Mouse (Mus musculus) lung, adult 2 months (tissue): ENCODE data around the gene Riox1. TPM values are rescaled to one million over a fixed set of nuclear protein-coding genes. Genes with fewer than 3 reads are reported as not detected.

Source experiments
- DNase-seq: peaks from one replicate; pipeline ENCODE4 v3.0.0; 2022
- H3K4me1 ChIP-seq: fragments of 200-500 bp; 2 replicates; pipeline ENCODE4 v1.6.1; 2011; ENCODE audit warnings: low read length; ENCODE audit not compliant: control insufficient read depth, insufficient read depth
- H3K4me3 ChIP-seq: fragments of 200-500 bp; replicated peaks from 2 replicates; pipeline ENCODE3; 2011; ENCODE audit warnings: low read depth, mild to moderate bottlenecking, control low read depth, low read length; ENCODE audit errors: extremely low read depth
- CTCF ChIP-seq: fragments of 200-500 bp; IDR thresholded peaks from 2 replicates; pipeline ENCODE4 v1.5.1; 2011; ENCODE audit warnings: mild to moderate bottlenecking, low read length, control low read depth; ENCODE audit not compliant: insufficient read depth
- POLR2A ChIP-seq: fragments of 200-500 bp; IDR thresholded peaks from 2 replicates; pipeline ENCODE4 v1.6.1; 2011; ENCODE audit warnings: low read depth, mild to moderate bottlenecking, control low read depth, low read length, borderline replicate concordance; ENCODE audit errors: extremely low read depth
- WGBS: fragments of 180-500 bp; shearing (Covaris S2); methylation state at CpG from one replicate; pipeline ENCODE4 v1.1.7; 2018; 5-methylcytosine and 5-hydroxymethylcytosine counted together
- polyA plus RNA-seq: library from polyadenylated mRNA; depleted of rRNA; stranded (reverse); fragments of >200 nt; gene quantifications from 2 replicates; pipeline ENCODE4 v1.2.3, GENCODE M21; 2012; rRNA removed

Gene Riox1
- 19.1 and 29.8 TPM in 2 replicates for polyA plus RNA-seq

DNA sequence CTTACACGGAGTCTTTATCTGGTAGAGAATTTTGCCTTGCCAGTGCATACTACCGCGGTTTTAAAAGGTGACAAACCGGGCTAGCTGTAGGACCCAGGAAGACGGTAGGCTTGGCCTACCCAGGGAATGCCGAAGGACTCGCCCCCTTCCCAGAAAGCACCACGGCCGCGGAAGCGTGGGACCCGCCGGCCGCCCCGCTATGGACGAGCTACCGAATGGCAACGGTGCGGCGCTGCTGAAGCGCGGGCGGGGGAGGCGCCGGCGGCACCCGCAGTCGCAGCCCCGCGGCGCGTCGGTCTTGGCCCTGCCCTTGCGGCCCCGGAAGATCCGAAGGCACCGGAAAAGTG lies at the start of gene Riox1:
Riox1 (plus strand) TSS at position 116 of the 347 bp plus-strand sequence.
- peaks cover 8% of the 10 kb centered on the region; the same call in 1 of the 2 replicates for H3K4me1 ChIP-seq
- WGBS = under 1% methylated on average over 37 of the region's 37 CpGs
- H3K4me3 ChIP-seq = peak within 1 kb of the TSS; percentile 76
- DNase-seq = peak; percentile 80
- no peak for TF ChIP-seq CTCF
- peak; percentile 62; the same call in 1 of the 2 replicates for TF ChIP-seq POLR2A

DNA sequence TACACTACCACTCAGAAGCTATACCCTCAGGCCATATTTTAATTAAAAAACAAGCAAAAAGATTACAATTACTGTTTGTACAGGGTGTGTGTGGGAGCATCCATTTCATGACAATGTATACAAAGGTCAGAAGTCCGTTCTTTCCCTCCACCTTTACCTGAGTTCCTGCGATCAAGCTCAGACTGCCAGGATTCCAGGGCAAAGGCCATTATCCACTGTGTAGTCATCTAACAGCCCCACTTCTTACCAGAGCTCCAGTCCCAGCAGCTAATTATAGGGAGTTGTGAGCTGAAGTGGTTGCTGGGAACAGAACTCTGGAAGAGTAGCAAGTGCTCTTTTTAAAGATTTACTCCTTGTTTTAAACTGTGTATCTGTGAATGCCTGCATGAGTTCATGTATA lies 40.0 kb upstream of the Riox1 start:
- DNase-seq = peak; percentile 2
- peaks cover 8% of the 10 kb centered on the region for H3K4me1 ChIP-seq
- 80% methylated on average over 2 of the region's 2 CpGs for WGBS
- no peak overlapping the region for H3K4me3 ChIP-seq
- TF ChIP-seq CTCF = no peak
- TF ChIP-seq POLR2A = no peak

DNA sequence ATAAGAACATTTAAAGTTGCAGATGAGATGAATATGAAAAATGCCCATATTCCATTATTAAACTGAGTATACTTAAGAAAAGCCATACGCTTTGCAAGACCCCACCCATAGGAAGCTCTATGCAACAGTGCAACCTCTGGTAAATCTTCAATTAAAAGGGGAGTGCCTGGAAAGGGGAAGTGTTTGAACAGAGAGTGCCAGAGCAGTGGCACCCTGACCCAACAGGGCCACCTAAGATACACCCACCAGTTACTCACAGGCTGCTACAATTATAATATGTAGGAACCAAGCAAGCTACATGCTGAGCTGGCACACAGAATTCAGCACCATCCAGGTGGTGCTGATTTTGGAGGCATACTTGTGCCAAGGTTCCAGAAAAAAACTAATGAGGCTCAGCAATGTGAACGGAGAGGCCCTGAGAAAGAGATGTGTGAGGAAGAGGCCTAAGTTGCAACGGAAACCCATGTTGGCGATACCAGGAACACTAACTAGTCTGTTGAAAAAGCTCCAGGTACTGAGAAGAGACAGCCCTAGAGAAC lies 36.1 kb upstream of the Riox1 start:
- TF ChIP-seq POLR2A = no peak
- no peak for TF ChIP-seq CTCF
- Histone ChIP-seq H3K4me1 (peaks cover 12% of the 10 kb centered on the region), H3K4me3 (no peak overlapping the region)
- no peak for DNase-seq
- 66% methylated on average over 4 of the region's 4 CpGs for WGBS

DNA sequence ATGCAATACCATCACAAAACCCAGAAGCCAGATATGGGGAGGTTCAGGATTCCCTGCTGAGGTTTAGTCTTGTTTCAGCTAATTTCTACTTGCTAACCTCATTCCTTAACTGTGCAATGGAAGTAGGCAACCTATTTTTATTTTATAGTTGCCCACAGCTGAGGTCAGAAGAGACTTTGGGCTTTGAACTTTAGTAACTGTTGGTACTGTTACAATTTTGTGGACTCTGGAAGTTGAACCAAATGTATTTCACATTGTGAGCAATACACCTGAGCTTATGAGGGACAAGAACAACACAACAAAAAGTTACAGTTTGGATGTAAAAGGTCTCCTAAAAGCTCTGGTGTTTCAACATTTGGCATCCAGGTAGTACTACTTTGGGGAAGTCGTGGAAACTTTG lies 35.6 kb upstream of the Riox1 start:
- Histone ChIP-seq H3K4me1 (peaks cover 12% of the 10 kb centered on the region), H3K4me3 (no peak overlapping the region)
- 54% methylated on average over 1 of the region's 1 CpGs for WGBS
- no peak for DNase-seq
- no peak for TF ChIP-seq CTCF
- no peak for TF ChIP-seq POLR2A

DNA sequence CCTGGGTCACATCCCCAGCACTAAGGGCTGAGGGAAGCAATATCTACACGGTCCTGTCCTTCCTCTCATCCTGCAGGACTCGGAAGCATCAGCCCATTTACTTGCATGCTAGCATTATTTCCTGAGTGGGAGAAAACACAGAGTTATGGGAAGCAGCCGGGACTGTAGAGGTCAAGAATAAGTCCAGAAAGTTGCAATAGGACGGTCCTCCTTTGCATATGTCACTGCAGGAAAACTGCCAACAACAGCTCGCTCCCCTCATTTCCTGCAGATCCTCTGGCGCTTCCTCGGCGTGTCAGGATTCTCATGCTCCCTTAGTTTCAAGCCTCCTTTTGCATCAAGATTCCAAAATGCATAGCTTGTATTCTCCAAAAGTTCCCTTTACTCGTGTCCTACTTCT lies 33.5 kb upstream of the Riox1 start:
- peaks cover 12% of the 10 kb centered on the region for H3K4me1 ChIP-seq
- H3K4me3 ChIP-seq = peak overlapping the region; percentile 23
- DNase-seq = no peak
- no peak for TF ChIP-seq POLR2A
- TF ChIP-seq CTCF = no peak
- WGBS = 41% methylated on average over 9 of the region's 9 CpGs

DNA sequence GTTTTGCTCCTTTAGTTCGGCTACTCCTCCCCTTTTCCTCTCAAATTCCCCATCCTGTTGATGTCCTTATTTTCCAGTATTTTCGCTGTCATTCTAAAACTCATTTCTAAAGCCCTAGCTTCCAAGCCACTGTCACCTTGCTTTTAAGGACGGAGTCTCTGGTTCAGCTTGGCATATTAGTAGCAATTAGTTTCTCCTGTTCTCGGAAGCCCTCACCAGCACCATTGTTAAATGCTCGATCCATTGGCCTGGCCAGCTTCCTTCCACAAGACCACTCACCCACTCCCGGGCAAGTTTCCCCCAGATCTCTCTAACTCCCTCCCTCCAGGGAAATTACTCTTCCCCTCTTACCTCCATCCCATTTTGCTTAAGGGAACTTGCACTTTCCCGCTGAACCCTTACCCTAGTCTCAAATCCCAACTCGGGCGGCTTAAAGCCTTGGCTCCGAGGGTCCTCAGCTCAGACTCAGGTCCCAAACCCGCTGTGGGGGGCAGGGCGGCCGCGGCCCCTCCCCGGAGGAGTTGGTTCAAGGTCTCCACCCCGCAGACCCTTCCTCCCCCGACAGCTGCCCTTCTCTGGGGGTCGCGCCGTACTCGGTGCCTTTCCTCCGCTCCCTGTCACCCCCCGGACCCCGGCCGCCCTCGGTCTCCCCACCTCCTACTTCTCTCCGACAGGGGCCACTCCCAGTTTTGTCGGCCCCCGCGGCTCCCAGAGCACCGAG lies 29.5 kb upstream of the Riox1 start:
- H3K4me1 ChIP-seq = peaks cover 5% of the 10 kb centered on the region; the same call in 1 of the 2 replicates
- DNase-seq = peak; percentile 51
- TF ChIP-seq POLR2A (no peak), CTCF (no peak)
- WGBS = 3% methylated on average over 31 of the region's 31 CpGs
- H3K4me3 ChIP-seq = peak overlapping the region; percentile 75

DNA sequence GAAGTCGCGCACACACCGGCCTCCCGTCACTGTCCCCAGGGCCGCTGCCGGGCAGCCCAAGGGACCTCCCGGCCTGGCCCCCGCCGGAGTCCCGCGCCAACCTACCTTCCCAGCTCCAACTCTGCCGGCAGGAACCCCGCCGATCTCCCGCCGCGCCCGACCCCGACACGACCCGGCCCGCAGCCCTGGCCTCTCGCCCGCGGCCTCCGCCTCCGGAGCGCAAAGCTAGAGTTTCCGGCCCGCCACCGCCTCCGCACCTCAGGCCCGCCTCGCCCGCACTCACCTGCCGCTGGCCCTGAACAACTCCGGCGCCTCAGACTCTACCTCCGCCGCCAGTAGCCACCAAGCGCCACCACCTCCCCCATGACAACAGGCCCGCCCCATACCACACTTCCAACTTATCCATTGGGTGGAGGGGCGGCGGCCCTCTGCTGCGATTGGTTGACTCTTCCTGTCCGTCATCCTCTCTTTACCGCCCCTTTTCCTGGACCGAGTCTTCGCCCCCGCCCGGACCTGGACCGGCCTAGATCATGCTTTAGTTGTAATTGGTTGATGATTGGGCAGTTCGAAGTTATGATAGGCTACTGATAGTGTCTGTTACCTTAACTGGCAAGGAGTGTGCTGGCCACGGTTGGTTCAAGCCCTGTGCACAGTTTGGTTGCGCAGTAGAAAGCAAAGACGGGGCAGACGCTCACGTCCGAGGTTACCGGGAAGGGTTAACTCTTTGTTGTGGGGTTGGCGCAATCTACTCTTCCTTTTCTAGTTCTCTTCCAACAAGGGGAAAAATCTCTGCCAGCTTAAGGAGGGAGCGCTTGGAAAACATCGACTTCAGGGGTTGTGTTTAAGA lies 28.6 kb upstream of the Riox1 start, which contains the start of gene Numb:
Numb (minus strand) TSS at position 400 of the 847 bp plus-strand sequence.
- under 1% methylated on average over 63 of the region's 63 CpGs for WGBS
- peak within 1 kb of the TSS; percentile 75 for H3K4me3 ChIP-seq
- TF ChIP-seq CTCF (no peak), POLR2A (peak; percentile 96; the same call in 1 of the 2 replicates)
- peak; percentile 97 for DNase-seq
- peaks cover 9% of the 10 kb centered on the region for H3K4me1 ChIP-seq

DNA sequence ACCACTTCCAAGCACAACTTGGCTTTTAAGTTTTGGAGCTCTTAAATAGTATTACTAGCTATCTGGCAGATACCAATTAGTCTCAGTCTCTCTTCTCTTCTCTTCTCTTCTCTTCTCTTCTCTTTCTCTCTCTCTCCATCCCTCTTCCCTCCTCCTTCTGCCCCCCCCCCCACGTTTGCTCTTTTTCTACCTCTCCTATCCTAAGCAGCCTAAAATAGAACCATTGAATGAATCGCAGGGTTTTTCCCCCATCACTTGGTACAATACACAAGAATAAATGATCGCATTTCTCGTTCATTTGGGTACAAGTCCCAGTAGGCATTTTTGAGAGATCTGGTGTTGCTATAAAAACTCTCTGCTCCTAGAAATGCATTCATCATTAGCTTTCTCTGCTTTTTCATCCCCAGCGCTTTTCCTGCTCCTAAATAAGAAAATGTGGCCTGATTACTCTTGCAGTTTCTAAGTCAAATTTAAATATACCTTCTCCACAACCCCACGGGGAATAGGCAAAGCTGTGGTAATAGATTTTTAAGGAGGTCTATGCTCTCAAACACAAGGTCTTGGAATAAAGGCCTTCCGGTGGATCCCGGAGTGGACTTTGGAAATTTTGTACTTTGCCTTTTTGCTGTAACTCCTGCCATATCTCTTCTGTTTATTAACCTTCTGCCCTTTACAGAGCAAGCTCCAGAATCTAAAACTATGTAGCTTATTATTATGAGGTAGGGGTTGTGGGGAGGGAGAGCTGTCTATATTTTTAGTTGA lies 27.5 kb upstream of the Riox1 start:
- 44% methylated on average over 8 of the region's 8 CpGs for WGBS
- H3K4me3 ChIP-seq = peak overlapping the region; percentile 15
- no peak for DNase-seq
- H3K4me1 ChIP-seq = peaks cover 12% of the 10 kb centered on the region
- no peak for TF ChIP-seq POLR2A
- no peak for TF ChIP-seq CTCF

DNA sequence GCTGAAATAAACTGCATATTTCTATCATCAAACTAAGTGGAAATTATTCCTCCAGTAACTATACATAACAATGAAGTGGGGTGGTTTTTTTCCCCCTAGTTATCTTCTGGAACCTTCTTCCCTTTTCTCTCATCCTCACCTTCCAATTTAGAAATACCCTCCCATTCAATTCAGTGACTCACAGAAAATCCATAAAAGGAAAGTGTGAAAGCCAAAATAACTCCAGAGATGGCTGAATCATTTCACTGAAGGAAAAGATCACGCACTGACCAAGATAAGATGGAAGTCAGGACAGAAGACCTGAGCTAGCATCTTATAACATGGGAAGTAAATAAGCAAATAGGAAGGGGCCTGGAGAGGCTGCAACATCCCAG lies 26.9 kb upstream of the Riox1 start:
- no peak overlapping the region for H3K4me3 ChIP-seq
- no peak for TF ChIP-seq CTCF
- TF ChIP-seq POLR2A = no peak
- H3K4me1 ChIP-seq = peaks cover 16% of the 10 kb centered on the region
- WGBS = 68% methylated on average over 1 of the region's 1 CpGs
- no peak for DNase-seq
